Mouse (Mus musculus): ENCODE results near the gene Lamtor3.
A peak's percentile ranks its signal among the peaks of the same experiment; 100 is the strongest.
"Not testable (repeated sequence)": the region's sequence is repeated elsewhere in the genome, so short reads cannot be mapped to it uniquely, and the experiment has no call there.

Lamtor3 gene

DNA sequence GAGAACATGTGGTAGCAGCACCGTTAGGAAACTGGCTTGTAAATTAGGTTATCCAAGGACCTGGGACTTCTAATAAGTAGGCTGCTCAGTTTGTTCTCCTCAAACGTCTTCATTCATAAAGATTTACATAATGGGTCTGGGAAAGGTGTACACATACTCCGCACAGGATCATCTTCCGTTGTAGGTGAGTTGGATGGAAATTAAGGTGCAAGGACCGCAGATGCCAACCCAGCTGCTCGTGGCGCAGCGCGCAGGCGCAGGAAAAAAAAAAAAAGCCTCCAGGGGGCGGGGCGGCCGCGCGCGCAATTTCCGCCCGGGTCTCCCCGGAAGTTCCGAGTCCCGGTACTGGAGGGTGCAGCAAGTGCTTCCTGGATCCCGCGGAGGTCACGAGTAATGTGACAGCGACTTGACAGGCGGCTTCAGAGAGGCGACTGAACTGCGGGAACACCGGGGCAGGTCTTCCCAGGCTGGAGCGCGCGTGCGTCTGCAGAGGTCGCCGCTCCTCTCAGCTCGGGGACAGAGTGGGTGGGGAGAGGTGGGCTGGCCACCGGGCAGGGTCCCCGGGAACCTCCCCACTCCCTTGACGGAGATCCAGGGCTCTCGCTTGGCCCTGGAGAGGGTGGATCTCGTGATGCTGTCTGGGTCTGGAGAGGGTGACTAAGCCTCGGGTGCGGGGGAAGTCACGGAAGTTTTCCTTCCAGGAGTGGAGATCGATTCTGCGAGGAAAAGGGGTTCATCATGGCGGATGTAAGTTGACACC is at the start of gene Lamtor3:
TSS of gene Lamtor3 (plus strand) at position 335 of the 760 bp plus-strand sequence.
- peak; percentile 97 for DNase-seq (ENCODE audit: low read depth)

GRCm38 (mm10) chr3:137869395-137869794 is 48.9 kb upstream of the Lamtor3 start:
- DNase-seq (ENCODE audit: low read depth), result no peak

DNA sequence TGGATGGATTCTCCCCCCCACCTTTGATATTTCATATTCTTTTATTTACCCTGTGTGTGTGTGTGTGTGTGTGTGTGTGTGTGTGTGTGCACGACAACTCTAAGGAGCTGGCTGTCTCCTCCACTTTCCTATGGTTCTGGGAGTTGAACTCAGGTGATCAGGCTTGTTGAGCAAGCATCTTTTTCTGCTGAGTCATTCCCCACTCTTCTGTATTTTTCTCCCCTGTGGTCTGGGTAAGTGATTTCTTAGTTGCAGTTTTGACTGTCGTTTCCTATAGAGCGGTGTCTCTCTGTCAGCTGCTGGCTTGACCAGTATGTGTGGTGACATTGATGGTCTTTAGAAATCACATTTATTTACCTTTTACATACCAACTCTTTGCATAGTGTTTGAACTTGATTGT is 39.0 kb upstream of the Lamtor3 start:
- DNase-seq (ENCODE audit: low read depth), result peak; percentile 51

- peak; percentile 28 for DNase-seq (ENCODE audit: low read depth)
Observed at GRCm38 (mm10) chr3:137880109-137880748, 38.1 kb upstream of the Lamtor3 start.

- no peak for DNase-seq (ENCODE audit: low read depth)
Observed at GRCm38 (mm10) chr3:137881093-137881492, 37.2 kb upstream of the Lamtor3 start.

DNA sequence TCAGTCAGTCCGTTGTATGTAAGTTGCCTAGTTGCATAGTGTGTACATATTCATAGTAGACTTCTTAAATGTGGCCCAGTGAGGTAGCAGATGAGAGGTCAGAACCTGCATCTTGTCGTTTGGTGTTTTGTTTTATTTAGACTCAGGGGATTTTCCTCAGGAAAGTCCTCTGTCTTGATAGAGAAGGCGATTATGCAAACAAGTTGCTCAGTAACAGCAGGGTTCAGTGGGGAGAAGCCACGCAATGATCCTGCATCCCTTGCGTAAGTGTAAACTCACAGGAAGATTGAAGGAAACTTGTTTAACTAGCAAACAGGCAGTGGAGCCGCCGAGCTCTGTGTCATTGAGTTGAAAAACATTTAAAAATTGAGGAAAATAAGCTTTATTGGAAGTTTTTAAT is 30.3 kb upstream of the Lamtor3 start:
- DNase-seq (ENCODE audit: low read depth), result no peak

GRCm38 (mm10) chr3:137891089-137891488 is 27.2 kb upstream of the Lamtor3 start:
- DNase-seq (ENCODE audit: low read depth), result no peak

- DNase-seq (ENCODE audit: low read depth), result no peak
Observed at GRCm38 (mm10) chr3:137892118-137892517, 26.2 kb upstream of the Lamtor3 start.

DNA sequence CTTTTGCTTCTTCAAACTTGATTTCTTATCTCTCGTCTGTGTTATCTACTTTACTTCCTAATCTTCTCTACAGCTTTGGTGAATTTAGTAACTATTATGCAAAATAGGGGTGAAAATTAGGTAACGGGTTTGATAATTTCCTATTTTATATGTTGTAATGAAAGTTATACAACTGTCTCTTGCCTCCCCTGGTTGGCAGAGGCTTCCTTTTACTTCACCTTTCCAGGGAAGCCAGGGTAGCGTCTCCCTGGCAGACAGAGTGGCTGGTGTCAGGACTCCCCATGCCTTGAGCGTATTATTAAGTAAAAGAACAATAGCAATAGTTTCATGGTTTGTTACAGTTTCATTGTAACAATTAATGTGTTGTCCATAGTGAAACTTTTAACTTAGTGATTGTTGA is 24.5 kb upstream of the Lamtor3 start:
- no peak for DNase-seq (ENCODE audit: low read depth)

- DNase-seq (ENCODE audit: low read depth), result peak; percentile 61
Observed at GRCm38 (mm10) chr3:137895196-137895595, 23.1 kb upstream of the Lamtor3 start.

GRCm38 (mm10) chr3:137896386-137896785 is 21.9 kb upstream of the Lamtor3 start:
- no peak for DNase-seq (ENCODE audit: low read depth)

DNA sequence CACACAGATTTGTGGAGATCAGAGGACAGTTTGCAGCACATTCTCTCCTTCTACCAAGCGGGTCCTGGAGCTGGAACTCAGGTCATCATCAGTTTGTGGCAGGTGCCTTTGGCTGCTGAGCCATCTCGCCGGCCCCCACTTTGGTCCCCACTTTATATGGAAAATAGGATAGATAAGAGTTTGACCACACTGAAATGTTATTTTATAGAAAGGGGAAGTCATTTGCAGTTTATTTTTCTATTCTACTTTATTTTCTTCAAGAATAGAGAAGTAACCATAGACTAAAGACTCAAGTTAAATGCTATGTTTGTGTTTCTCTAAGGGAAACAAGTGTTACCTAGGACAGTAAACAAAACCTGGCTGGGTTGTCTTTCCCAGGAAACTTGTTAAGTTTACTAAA is 21.4 kb upstream of the Lamtor3 start:
- DNase-seq (ENCODE audit: low read depth), result no peak

DNA sequence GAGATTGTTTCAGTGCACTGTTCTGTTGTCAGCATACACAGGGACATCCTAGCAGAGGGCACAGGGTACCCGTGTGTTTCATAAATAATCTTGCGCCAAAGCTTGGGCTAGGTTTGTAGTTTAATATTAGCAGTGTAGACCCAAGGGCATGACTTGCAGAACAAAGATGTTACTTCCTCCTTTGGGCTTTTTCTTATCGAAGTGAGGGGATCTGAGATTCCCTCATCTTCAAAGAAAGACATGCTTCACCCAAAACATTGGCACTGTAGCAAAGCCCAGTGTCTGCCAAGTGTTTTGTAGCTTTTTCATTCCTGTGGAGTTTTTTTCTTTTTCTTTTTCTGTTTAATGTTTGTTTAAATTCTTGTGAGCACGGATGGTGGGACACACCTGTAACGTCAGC is 20.6 kb upstream of the Lamtor3 start:
- no peak for DNase-seq (ENCODE audit: low read depth)

- no peak for DNase-seq (ENCODE audit: low read depth)
Observed at GRCm38 (mm10) chr3:137900149-137900548, 18.2 kb upstream of the Lamtor3 start.

DNA sequence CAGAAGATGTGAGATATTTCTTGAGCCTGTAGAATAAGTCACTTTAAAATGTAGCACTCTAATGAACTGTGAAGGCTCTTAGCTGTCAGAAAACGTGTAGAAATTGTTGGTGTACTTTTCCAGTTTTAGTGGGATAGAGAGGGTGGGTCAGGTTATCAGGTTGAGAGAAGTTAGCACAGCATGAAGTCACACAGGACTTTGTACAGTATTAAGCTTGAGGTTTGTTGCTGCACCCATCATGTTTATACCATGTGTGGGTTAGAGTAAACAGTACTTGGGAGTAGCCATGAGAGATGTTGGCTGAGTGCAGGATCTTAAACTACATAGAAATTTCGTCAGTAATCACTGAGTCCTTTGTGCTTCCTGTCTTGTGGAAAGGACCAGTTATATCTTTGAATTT is 5.2 kb upstream of the Lamtor3 start:
- DNase-seq (ENCODE audit: low read depth), result no peak

- not testable (repeated sequence) for DNase-seq (ENCODE audit: low read depth)
Observed at GRCm38 (mm10) chr3:137914567-137914966, 3.7 kb upstream of the Lamtor3 start.

GRCm38 (mm10) chr3:137917694-137918171 is 573 bp upstream of the Lamtor3 start:
- no peak for DNase-seq (ENCODE audit: low read depth)

GRCm38 (mm10) chr3:137918932-137919311 is 616 bp downstream of the Lamtor3 start:
- DNase-seq (ENCODE audit: low read depth), result no peak

- DNase-seq (ENCODE audit: low read depth), result no peak
Observed at GRCm38 (mm10) chr3:137919398-137919797, 1.1 kb downstream of the Lamtor3 start.

GRCm38 (mm10) chr3:137920594-137920993 is 2.3 kb downstream of the Lamtor3 start:
- DNase-seq (ENCODE audit: low read depth), result no peak

GRCm38 (mm10) chr3:137927010-137927409 is 8.7 kb downstream of the Lamtor3 start:
- no peak for DNase-seq (ENCODE audit: low read depth)

- no peak for DNase-seq (ENCODE audit: low read depth)
Observed at GRCm38 (mm10) chr3:137929940-137930339, 11.6 kb downstream of the Lamtor3 start.

DNA sequence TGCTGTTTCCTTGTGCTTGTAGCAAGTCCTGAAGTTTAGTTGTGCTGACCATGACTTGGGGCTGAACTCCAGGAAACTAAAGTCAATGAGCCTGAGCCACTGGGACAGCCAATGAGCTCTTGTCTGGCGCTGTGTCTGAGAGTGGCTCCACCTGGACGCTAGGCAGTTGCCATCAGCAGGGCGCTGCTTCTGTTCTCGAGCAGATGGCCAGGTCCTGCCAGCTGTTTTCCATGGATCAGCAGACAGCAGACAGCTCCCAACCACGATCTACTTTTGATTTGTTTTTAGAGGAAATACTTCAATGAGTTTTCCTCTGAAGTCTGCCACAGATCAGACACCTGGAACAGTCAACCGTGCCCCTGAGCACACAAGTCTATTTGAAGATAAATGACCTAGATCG is 14.4 kb downstream of the Lamtor3 start:
- DNase-seq (ENCODE audit: low read depth), result no peak

DNA sequence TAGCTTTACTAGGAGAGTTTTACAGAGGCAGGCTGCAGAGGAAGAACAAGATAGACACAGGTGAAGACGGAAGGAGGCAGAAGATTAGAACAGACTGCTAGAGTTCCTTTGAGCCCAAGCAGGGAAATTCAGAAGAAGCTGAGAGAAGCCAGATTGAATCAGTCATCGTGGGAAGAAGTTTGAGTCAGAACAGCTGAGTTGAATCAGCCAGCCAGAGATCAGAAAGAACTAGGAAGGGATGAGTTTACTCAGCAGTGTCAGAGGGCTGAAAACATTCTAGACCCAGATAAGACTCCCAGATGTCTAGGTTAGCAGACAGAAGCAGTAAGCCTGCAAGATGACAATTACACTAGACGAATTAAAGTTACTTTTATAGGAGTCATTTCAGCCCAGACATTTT is 15.7 kb downstream of the Lamtor3 start:
- DNase-seq (ENCODE audit: low read depth), result peak; percentile 45
